Mouse (Mus musculus): ENCODE results near the gene Mfsd4a.

The Mfsd4a gene

DNA sequence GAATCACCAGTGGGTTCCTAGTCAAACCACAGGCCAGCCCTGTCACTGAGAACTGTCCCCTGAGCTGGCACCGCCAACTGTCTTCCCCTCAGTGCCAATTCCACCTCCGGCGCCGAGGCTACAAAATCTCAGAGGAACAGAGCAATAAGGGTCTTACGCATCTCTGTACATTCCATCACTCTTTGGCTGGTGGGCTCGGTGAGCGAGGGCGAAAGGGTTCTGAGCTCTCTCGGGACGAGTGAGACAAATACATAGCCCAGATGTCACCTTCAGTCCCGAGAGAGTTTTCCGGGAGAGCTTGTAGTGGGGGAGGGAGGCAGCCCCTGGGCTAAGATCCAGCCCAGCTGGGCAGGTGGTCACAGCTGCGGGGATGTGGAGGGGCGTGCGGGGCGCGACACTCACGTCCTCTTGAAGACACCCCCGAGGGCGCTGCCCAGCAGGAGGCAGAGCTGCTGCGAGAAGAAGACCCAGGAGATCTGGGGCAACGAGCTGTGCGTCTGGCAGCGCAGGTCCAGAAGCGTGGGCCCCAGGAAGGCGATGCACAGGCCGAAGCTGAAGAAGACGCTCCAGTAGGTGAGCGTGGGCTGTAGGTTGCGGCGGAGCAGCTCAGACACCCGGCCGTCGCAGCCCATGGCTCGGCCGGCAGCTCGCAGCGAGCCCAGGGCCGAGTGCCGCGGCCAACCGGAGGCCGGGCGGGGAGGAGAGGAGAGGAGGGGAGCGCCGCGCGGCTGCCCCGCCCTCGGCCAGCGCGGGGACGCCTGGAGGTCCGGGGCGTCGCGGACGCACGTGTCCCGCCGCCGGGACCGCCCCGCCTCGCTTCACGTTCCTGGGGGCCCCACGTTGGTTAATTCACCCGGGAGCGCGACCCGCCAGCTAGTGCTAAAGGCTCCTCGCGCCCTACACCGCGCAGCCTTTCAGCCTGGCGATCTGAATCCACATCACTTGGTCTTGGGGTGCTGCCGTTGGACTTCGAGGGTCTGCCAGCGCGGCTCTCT lies at the start of gene Mfsd4a:
Gene Mfsd4a, minus strand, starts transcription at position 802 of the 995 bp plus-strand sequence.
- no peak for DNase-seq (ENCODE audit: low read depth in 1 of 2, low spot score in 2 of 2)

DNA sequence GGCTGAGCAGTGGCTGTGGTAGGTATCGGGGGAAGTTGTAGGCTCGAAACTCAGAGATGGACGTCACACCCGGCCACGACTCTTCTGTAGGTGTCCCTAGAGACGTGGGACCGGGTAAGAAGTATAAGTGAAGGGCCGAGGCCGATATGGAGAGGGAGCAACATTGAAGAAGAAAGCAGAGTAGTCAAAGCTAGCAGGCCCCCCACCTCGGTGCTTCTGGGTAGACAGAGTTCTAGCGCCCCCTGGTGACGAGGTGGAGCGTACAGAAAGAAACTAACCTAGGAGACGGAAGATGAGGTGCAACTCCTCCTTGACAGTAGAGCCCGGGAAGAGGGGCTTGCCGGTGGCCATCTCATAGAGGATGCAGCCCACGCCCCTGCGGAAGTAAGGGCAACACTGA lies 48.7 kb upstream of the Mfsd4a start:
- no peak for DNase-seq (ENCODE audit: low read depth in 1 of 2, low spot score in 2 of 2)

DNA sequence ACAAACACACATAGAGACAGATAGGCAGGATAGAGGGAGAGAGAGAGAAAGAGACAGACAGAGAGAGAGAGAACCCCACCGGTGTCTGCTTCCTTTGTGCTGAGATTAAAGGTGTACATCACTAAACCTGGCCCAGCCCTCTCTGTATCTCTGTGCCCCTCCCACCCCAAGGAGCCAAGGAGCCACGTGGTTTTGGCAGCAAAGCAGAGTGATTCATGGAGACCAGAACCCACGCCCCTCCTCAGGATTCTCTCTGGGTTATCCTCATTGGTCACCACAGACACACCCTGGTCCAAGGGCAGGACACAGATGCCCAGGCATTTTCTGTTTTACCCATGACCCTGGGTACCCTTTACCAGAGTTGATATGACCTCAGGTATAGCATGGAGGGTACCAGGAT lies 45.2 kb upstream of the Mfsd4a start:
- no peak for DNase-seq (ENCODE audit: low read depth in 1 of 2, low spot score in 2 of 2)

DNA sequence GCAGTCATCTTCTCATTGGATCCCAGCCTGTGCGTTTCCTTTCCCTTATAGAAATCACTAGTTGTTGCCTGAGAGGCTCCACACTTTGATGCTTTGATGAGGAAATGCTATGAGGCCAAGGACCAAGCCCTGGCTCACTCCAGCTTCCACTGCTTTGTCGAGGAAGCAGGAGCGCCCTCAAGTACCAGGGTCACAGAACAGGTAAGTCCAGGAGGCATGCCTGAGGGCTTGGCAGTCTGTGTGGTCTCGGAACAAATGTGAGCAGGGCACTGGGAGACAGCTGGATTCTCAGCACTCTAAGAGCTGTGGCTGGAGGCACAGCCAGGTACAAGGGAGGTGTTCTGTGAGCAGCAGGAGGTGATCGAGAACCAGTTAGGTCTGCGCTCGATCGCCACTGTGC lies 44.6 kb upstream of the Mfsd4a start:
- DNase-seq (ENCODE audit: low read depth in 1 of 2, low spot score in 2 of 2): no peak

DNA sequence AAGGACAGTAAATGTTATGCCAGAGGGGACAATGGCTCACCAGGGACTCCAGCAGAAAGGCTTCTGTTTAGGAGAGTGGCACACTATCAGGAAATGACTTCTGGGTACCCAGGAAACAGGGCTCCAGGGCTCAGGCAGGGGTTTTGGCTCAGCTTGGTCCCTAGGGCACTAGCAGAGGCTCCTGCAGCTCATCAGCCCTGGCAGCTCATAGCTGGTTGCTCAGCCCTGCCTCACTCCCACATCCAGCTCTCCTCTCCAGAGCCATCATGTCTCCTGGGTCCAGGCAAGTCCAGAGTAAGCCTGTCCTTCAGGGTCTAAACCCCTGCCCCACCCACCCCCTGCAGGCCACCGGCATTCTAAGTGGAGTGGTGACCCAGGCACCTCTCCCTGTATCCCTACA lies 43.5 kb upstream of the Mfsd4a start:
- DNase-seq (ENCODE audit: low read depth in 1 of 2, low spot score in 2 of 2): no peak

DNA sequence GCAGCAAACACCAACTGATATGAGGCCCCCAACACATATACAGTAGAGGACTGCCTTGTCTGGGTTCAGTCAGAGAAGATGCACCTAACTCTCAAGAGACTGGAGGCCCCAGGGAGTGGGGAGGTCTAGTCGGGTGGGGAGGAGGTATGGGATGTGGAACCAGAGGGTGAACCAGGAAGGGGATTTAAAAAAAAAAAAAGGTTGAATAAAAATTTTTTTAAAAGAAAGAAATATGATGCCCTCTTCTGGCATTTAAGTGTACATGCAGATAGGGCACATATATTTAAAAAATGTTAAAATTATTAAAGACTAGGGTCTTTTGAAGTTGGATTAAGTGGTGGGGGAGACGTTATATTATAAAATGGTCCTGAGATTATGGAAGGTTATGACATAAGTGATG lies 41.5 kb upstream of the Mfsd4a start:
- no peak for DNase-seq (ENCODE audit: low read depth in 1 of 2, low spot score in 2 of 2)

DNA sequence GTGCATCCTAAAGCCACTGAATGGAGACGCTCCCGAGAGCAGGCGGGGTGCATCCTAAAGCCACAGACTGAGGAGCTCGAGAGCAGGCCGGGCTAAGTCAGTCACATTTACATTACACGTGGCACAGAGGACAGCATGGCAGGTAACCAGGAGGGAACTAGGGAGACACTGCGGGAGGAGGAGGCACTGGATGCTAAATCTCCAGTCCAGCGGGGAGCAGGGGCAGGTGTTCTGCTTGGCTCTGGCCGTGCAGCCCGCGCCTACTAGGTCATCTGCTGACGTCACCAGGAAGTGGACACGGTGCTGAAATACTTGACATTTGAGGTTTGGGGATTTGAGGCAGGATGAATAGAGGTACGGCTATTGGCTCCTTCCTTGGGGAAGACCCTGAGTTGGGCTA lies 36.5 kb upstream of the Mfsd4a start:
- DNase-seq (ENCODE audit: low read depth in 1 of 2, low spot score in 2 of 2): no peak

DNA sequence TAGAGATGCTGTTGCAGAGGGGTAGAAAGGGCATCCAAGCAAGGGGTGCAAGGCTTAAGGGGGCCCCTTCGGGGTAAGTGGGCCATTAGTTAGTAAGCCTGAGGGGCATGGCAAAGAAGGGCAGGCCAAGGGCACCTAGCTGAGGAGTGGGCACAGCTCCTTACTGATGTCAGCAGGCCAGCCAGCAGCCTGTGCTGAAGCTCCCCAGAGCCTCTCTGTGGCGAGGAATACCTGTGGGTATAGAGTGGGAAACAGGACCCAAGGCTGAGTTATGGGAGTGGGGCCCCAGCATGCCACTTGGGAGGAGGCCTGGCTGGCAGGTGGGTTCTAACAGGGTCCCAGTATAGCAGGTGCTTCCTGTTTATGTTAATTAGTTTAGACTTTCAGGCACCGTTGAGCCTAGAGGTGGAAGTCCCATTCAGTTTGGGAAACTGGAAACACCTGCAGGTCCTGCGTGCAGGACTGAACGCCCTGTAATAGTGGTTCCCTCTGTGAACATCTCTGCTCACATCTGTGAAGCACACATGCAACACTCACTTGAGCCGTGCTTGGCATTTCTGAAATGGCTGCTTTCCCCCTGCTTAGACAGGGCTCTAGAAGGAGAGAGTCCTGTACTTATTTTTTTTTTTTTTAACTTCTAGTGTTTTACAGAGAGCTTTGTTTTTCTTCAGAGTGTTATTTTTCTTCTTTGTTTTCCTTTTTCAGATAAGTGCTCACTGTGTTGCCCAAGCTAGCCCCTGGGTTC lies 34.3 kb upstream of the Mfsd4a start:
- no peak for DNase-seq (ENCODE audit: low read depth in 1 of 2, low spot score in 2 of 2)

DNA sequence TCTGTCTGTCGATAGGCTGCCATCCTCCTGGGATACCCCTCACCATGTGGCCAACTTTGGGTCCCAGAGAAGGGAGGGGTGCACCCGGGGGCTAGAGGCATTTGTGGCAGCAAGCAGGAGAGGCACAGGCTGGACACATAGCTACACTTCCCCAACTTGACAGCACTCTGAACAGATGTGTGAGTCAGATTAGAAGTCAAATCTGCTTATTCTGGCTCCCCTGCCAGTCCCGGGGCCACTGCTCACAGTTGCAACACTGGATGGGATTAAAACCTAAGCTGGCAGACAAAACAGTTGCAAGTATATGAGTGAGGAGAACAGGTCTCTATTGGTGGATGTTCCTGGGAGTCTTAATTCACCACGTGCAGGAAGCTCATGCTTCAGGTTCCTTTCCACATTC lies 31.9 kb upstream of the Mfsd4a start:
- DNase-seq (ENCODE audit: low read depth in 1 of 2, low spot score in 2 of 2): no peak

DNA sequence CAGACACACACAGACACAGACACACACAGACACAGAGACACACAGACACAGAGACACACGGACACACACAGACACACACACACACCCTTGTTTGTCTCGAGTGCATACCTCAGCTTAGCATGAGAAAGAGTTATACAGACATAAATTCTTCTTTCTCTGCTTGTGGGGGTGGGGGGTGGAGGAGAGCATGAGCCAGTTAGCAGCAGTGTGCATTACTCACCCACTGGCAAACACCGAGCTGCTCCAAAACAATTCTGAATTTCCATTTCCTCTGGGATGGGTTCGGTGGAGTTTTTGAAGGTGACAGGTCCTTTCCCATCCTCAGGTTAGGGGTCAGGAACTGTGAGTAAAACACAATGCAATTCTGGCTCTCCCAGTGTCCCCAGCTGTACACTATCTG lies 31.2 kb upstream of the Mfsd4a start:
- no peak for DNase-seq (ENCODE audit: low read depth in 1 of 2, low spot score in 2 of 2)

DNA sequence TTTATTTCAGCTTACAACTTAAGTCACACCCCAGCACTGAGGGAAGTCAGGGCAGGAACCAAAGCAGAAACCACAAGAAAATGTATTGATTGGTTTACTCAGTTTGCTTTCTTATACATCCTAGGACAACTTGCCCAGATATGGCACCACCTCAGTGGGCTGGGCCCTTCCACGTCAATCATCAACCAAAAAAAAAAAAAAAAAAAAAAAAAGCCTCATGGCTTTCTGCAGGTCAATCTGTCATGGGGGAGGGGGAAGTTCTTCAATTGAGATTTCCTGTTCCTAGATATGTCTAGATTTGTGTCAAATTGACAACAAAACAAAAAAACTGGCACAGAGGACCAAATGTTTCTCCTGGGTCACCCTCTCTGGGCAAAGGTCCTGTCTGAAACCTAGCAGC lies 30.2 kb upstream of the Mfsd4a start:
- no peak for DNase-seq (ENCODE audit: low read depth in 1 of 2, low spot score in 2 of 2)

DNA sequence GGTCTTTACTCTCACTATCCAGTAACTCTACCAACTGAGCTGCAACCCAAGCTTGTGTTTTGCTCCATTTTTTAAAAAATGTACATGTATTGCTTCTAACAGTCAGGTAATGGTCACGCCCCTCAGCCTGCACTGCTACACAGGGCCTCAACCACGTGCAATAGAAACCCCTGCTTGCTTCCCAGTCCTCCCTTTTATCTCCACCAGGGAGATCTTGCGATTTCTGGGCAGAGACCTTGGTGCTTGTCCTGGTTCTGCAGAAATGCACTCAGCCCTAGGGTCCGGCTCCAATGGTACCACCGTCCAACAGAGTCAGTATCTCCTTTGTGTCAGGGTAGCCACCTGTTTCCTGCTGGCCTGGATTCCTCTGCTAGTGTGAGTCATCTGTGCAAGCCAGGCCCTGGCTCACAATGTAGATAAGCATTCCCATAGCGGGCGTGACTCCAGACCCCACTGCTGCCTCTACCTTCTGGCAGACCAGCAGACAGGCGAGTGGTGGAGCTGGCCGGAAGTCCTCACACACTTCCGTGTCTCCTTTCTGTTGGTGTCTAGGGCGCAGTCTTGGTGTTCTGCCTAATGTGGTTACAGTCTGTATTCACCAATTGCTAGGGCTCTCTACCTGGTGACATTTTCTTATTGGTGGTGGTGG lies 27.6 kb upstream of the Mfsd4a start:
- DNase-seq (ENCODE audit: low read depth in 1 of 2, low spot score in 2 of 2): no peak

DNA sequence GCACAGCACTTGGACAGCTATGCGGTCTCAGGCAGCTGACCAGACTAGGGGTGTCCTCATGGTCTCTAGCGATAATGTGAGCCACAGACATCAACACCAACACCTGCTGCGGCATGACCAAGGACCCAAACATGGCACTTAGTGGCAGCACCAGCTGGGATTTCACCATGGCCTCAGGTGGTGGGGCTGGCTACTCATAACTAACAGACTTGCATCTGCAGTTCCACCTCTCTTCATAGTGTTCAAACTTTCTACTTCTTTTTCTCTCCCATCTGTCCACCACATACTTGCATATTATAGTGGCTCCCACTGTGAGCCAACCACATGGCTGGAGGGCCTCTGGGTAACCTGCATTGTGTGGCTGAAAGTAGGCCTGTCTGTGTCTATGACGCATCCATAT lies 25.4 kb upstream of the Mfsd4a start:
- no peak for DNase-seq (ENCODE audit: low read depth in 1 of 2, low spot score in 2 of 2)

DNA sequence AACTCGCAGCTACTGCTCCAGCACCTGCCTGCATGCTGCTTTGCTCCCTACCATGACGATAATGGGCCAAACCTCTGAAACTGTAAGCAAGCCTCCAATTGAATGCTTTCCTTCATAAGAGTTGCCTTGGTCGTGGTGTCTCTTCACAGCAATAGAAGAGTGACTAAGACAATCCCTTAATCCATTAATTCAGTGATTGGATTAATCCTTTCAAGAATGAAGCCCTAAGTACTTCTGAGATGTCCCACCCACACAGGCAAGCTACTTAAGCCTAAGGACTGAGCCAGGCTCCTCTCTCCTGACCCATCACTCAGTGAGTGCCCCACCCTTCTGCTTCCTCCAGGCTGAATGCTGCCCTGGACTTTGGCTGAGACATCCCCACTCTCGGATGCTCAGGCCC lies 22.4 kb upstream of the Mfsd4a start:
- no peak for DNase-seq (ENCODE audit: low read depth in 1 of 2, low spot score in 2 of 2)

DNA sequence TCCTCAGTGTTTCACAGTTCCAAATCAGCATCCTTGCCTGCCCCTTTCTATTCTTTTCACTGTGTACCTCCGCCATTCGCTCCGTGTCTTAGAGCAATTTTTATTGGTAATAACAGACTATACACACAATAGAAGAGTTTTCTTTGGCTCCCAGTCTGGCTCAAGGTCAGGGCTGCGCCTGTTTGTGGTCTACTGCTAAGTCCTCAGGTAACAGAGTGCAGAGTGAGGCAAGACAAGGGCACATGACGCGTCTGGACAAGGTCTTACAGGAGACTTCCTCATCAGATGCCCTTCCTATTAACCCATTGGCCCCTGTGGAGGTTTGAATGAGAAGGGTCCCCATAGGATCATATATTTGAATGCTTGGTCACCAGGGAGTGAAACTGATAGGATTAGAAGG lies 21.9 kb upstream of the Mfsd4a start:
- no peak for DNase-seq (ENCODE audit: low read depth in 1 of 2, low spot score in 2 of 2)

DNA sequence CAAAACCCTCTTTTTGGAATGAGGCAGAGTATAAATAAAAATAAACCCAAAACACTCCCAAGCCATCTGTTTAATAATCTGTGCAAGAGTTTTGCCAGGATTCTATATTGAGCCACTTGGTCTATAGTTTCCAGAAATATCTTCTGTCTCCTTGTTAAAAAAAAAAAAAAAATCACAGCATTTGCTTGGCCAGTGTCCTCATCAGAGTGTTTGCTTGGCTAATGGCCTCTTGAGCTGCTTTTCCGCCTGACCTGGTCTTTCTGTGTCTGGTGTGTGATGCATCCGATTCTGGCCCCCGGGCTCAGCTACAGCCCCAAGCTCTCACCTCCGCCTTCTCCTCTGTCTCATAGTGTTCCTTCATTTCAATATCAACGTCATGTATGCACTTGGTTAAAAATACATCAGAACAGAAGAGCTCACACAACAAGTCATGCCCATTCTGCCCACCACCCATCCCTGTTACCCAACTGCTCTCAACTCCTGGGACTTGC lies 20.4 kb upstream of the Mfsd4a start:
- DNase-seq (ENCODE audit: low read depth in 1 of 2, low spot score in 2 of 2): no peak

DNA sequence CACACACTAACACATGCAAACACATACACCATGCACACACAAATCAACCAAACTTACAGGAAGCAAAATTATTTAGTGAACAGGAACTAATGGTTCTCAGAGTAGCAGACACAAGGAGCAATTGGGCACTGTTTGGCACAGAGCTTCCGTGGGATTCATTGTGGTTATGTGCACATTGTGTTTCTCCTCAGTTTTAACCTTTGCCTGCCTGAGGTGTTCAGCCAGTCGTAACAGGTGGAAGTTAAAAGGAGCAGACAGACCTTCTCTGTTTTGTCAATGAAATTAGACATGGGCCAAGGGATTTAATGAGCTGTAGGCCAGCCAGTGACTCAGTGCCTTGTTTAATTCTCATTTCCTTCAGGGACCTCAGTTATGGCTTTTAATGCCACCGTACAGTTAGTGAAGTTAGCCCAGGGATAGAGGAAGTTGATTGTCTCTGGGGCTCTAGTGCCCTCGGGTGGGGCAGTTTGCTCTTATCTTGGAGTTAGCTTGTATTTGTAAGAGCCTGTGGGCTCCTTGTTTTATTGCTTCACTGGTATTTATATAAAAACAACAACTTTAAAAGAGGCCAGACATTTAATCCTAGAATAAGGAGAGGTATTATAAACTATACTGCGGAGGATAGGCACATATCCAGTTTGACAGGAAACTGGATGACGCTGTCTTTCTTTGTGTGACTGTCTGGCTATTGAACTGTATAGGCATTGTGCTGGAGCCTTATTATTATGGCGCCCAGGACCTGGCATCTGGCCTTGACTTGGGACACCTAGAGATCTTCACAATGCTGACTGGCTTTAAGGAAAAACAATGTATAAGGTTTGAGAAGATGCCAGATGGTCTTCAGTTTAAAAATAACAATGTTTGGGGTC lies 17.6 kb upstream of the Mfsd4a start:
- DNase-seq (ENCODE audit: low read depth in 1 of 2, low spot score in 2 of 2): no peak

DNA sequence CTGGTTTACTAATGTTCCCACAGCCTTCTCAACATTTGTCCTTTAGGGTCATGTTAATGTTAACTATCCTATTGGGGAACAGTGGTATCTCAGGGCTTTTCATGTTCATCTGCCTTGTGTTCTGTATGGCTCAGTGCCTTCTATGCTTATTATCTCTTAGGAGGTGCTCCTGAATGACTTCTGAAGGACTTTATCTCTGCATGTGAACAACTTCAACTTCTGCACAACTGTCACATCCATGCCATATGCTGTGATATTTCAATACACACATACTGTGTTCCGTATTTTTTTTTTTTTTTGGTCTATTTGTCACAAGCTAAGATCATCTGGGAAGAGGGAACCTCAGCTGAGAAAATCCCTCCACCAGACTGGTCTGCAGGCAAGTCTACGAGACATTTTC lies 10.6 kb upstream of the Mfsd4a start:
- DNase-seq (ENCODE audit: low read depth in 1 of 2, low spot score in 2 of 2): no peak

DNA sequence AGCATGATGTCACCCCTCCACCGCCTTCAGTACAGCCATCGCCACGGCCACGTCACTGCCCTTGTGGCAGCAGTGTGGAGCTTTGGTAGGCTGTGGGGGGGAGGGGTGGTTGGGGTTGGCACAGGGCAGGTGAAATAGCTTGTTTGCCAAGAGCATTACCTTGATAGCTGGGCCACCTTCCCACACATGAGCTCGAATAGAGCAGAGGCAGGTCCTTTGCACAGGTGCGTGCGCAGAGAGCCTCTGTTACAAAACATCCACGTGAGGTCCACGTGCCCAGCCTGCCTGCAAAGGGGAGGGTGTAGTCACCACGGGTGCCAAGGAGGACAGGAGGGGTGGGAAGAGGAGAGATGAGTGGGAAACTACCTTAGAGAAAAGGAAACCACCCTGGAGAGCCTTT lies 7.7 kb upstream of the Mfsd4a start:
- no peak for DNase-seq (ENCODE audit: low read depth in 1 of 2, low spot score in 2 of 2)

DNA sequence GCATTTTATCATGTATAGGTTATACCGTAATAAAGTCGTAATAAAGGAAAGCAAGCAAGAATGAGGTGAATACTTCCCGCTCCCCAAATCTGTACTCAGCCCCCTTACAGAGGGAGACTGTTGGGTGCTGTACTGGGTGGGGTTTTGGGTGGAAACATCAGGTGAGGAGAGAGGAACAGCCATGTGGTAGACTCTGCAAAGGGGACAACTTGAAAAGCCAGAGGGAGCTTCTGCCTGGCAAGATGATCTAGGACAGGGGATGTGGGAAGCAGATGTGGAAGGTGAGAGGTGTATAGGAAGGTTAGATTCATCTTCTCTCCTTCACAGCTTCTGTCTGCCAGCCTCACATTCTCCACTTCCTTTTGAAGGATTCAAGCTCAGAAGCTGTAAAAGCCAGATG lies 2.8 kb upstream of the Mfsd4a start:
- no peak for DNase-seq (ENCODE audit: low read depth in 1 of 2, low spot score in 2 of 2)

DNA sequence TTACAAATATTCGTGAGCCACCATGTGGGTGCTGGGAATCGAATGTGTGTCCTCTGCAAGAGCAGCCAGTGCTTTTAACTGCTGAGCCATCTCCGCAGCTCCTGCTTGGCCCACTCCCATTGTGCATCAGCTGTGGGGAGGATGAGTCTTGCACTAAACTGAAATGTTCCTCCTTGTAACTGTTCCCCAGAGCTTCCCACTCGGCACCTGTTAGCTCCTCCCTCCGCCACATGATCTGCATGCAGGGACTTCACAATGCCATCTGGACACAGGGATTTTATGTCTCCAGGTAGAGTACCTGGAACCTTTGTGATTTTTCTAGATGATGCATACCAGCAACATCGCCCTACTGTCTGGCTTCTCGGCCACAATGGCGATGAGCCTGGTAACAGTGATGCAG lies 1.6 kb upstream of the Mfsd4a start:
- DNase-seq (ENCODE audit: low read depth in 1 of 2, low spot score in 2 of 2): no peak
